Mouse (Mus musculus) forebrain, embryonic 13.5 days (tissue): Measurements from ENCODE around the gene Avil. TPM values are rescaled to one million over a fixed set of nuclear protein-coding genes. Genes with fewer than 3 reads are reported as not detected.

ENCODE experiments used
- ATAC-seq: fragments of 200-750 bp; cut with Nextera tagmentation; 2 replicates; pipeline ENCODE4 v1.8.0; 2017
- H3K27ac ChIP-seq: fragments of 300-500 bp; sonication (generic); 2 replicates; pipeline ENCODE4 v1.5.1; 2015; ENCODE audit warnings: inconsistent platforms, mild to moderate bottlenecking, moderate library complexity
- H3K27me3 ChIP-seq: fragments of 300-500 bp; sonication (generic); 2 replicates; pipeline ENCODE4 v1.6.1; 2015; ENCODE audit warnings: mild to moderate bottlenecking, inconsistent platforms
- H3K36me3 ChIP-seq: fragments of 300-500 bp; sonication (generic); 2 replicates; pipeline ENCODE4 v1.6.1; 2015; ENCODE audit warnings: mild to moderate bottlenecking, inconsistent platforms; ENCODE audit not compliant: poor library complexity, severe bottlenecking
- H3K4me1 ChIP-seq: fragments of 300-500 bp; sonication (generic); 2 replicates; pipeline ENCODE4 v1.6.1; 2015; ENCODE audit warnings: inconsistent platforms
- H3K4me2 ChIP-seq: fragments of 300-500 bp; sonication (generic); 2 replicates; pipeline ENCODE4 v1.6.1; 2015; ENCODE audit warnings: inconsistent platforms, mild to moderate bottlenecking, moderate library complexity
- H3K4me3 ChIP-seq: fragments of 300-500 bp; sonication (generic); 2 replicates; pipeline ENCODE4 v1.5.1; 2015; ENCODE audit warnings: mild to moderate bottlenecking, inconsistent platforms
- H3K9ac ChIP-seq: fragments of 300-500 bp; sonication (generic); 2 replicates; pipeline ENCODE4 v1.6.1; 2015; ENCODE audit warnings: mild to moderate bottlenecking, inconsistent platforms
- H3K9me3 ChIP-seq: fragments of 300-500 bp; sonication (generic); replicated peaks from 2 replicates; pipeline ENCODE4 v1.6.1; 2016; ENCODE audit warnings: inconsistent platforms
- WGBS: fragments of 180-500 bp; shearing (Covaris S2); methylation state at CpG from one replicate; pipeline ENCODE4 v1.1.7; 2015; 5-methylcytosine and 5-hydroxymethylcytosine counted together
- polyA plus RNA-seq: library from polyadenylated mRNA; unstranded; fragments of >200 nt; fragmentation: Nextera tagmentation; extraction: Ambion mirVana; gene quantifications from 2 replicates; pipeline ENCODE4 v1.2.1, GENCODE M21; 2015

Avil gene
- polyA plus RNA-seq, 1 experiment from 2014 or later = 0.19 TPM

DNA sequence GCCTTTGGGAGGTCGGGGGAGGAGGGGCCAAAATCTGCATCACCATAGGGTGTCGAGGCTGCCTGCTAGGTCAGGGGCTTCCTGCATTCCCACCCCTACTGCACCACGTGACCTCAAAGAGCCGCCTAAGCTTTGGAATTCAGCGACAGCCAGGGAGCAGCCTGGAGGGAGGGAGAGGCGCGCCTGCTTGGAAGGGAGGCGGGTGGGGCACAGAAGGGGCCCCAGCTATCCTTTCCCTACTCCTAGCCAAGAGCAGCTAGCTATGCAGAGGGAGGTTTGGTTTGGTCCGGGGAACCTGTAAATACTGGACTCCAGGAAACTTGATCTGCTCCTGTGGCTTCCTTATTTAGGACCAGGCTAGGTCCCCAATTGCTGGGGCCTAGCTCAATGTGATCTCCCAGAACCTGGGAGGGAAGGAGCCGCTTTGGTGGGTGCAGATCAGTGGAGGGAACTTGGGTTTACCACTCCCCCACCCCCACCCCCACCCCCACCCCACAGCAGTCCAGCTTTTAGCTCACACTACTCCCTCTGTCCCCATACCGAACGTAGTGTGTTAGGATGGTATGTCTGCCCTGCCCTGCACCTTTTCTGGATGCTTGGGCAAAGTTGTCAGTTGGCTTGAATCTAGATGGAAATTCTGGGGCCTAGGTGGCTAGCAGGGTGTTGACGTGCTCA is 28.3 kb upstream of the Avil start:
- H3K4me2 ChIP-seq = peak overlapping the region; percentile 46
- whole genome bisulfite sequencing = 9% methylated on average over 13 of the region's 13 CpGs
- no peaks in the 10 kb centered on the region for H3K36me3 ChIP-seq
- H3K4me1 ChIP-seq = peaks cover 20% of the 10 kb centered on the region
- H3K4me3 ChIP-seq = no peak overlapping the region
- peak; percentile 74 for ATAC-seq
- 0 out of 2 replicates have a peak overlapping the region, but pooled peaks have one; percentile 19 for H3K27ac ChIP-seq
- no peak overlapping the region; the same call in 1 of the 2 replicates for H3K9ac ChIP-seq
- no peaks in the 10 kb centered on the region for H3K9me3 ChIP-seq
- no peaks in the 10 kb centered on the region for H3K27me3 ChIP-seq

DNA sequence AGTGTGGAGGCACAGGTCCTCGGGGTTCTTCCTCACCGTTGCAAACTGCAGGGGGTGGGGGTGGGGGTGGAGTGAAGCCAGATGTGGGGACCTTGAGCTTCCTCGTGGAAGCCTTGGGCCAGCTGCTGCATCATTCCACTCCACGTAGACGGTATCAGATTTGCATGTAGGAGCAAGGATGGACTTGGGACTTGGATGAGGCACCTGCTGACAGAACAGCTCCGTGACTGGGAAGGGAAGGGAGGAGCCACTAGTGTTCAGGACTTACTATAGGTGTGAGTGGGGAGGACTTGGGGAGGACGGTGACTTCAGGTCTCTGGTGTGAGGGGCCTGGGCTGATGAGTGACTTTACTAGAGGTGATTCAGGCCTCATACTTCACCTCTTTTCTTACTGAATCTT is 27.5 kb upstream of the Avil start:
- WGBS = 32% methylated on average over 7 of the region's 7 CpGs
- no peaks in the 10 kb centered on the region for H3K27me3 ChIP-seq
- no peaks in the 10 kb centered on the region for H3K9me3 ChIP-seq
- H3K4me2 ChIP-seq = no peak overlapping the region
- ATAC-seq = no peak
- H3K4me1 ChIP-seq = peaks cover 26% of the 10 kb centered on the region
- H3K36me3 ChIP-seq = no peaks in the 10 kb centered on the region
- H3K9ac ChIP-seq = no peak overlapping the region
- no peak overlapping the region for H3K27ac ChIP-seq
- H3K4me3 ChIP-seq = no peak overlapping the region

DNA sequence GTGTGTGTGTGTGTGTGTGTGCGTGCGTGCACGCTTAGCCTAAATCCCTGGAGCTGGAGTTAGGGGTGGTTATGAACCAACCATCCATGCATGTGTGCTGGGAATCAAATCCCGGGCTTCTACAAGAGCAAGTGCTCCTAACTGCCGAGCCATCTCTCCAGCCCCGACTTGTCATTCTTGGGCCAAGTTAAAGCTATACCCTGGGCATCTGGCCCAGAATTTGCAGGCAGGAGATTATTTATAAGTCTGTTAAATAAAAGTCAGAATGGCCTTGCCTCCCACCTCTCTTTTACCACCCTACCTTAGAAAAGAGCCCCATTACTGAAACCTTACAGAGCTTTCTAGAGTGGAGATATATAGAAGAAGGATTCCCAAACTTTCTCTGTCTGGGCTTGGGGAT is 24.8 kb upstream of the Avil start:
- Histone ChIP-seq H3K9ac (no peak overlapping the region), H3K36me3 (no peaks in the 10 kb centered on the region)
- 86% methylated on average over 6 of the region's 6 CpGs for WGBS

DNA sequence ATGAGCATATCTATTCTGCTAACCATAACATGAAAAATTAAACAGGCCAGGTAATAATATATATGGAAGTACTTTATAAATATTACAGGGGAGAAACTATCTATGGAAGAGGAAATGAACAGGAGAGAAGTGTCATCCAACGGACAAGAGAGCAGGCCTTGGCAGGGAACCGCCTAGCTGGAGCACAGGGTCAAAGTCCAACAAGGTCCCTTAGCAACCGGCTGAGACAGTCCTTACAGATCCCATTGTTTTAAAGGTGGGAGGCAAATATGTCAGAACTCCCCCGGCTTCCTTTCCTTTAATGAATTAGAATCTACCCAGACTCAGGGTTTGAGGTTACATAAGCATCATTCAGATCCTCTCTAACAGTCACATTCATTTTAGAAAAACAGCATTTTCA is 23.4 kb upstream of the Avil start:
- H3K36me3 ChIP-seq = no peaks in the 10 kb centered on the region
- 42% methylated on average over 4 of the region's 4 CpGs for WGBS
- peaks cover 36% of the 10 kb centered on the region for H3K4me1 ChIP-seq
- no peak overlapping the region for H3K9ac ChIP-seq
- ATAC-seq = no peak
- no peak overlapping the region for H3K27ac ChIP-seq
- H3K4me3 ChIP-seq = no peak overlapping the region
- H3K27me3 ChIP-seq = no peaks in the 10 kb centered on the region
- H3K9me3 ChIP-seq = no peaks in the 10 kb centered on the region
- no peak overlapping the region for H3K4me2 ChIP-seq

More for the DNA sequence above, 24.8 kb upstream of the Avil start:
- H3K4me2 ChIP-seq = no peak overlapping the region
- no peak for ATAC-seq
- H3K27ac ChIP-seq = no peak overlapping the region
- no peaks in the 10 kb centered on the region for H3K9me3 ChIP-seq
- H3K4me1 ChIP-seq = peaks cover 34% of the 10 kb centered on the region
- no peak overlapping the region for H3K4me3 ChIP-seq
- no peaks in the 10 kb centered on the region for H3K27me3 ChIP-seq

DNA sequence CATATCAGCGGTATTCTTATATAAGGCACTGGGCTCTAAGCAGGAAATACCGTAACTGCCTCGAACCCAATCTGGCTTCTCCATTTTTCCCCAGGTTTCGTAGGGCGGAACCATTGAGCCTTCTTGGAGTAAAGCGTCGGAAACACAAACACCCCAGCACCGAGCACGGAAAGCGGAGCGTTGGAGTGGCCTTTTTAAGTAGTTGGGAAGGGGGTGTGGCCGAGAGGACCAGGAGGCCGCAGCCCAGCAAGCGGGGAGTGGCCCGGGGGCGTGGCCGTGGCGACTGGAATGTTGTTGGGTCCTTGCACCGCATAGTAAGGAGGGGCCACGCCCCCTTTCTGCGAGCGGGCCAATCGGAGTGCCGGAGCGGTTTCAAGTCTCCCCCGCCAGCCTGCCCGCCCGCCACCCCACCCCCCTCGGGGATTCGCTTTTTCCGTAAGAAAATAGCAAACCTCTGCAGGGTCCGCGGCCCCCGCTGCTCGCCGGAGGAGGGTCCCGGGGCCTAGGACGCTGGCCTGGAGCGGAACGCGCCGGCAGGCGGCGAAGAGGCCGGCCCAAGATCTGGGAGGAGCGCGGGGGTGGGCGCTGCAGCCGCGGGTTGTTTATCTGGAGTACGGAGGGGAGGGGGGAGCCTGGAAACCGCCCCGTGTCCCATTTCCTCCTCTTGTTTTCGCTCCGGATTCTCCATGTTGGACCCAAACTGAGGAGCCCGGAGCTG is 22.1 kb upstream of the Avil start, which contains the start of gene Ctdsp2:
Gene Ctdsp2 (plus strand): TSS at position 441 of the 718 bp plus-strand sequence.
- no peaks in the 10 kb centered on the region for H3K36me3 ChIP-seq
- peak; percentile 92 for ATAC-seq
- no peaks in the 10 kb centered on the region for H3K27me3 ChIP-seq
- peaks cover 41% of the 10 kb centered on the region for H3K4me1 ChIP-seq
- H3K9ac ChIP-seq = peak within 1 kb of the TSS; percentile 97
- WGBS = under 1% methylated on average over 48 of the region's 56 CpGs
- H3K4me2 ChIP-seq = peak within 1 kb of the TSS; percentile 94
- no peaks in the 10 kb centered on the region for H3K9me3 ChIP-seq
- H3K4me3 ChIP-seq = peak within 1 kb of the TSS; percentile 95
- H3K27ac ChIP-seq = peak within 1 kb of the TSS; percentile 100

DNA sequence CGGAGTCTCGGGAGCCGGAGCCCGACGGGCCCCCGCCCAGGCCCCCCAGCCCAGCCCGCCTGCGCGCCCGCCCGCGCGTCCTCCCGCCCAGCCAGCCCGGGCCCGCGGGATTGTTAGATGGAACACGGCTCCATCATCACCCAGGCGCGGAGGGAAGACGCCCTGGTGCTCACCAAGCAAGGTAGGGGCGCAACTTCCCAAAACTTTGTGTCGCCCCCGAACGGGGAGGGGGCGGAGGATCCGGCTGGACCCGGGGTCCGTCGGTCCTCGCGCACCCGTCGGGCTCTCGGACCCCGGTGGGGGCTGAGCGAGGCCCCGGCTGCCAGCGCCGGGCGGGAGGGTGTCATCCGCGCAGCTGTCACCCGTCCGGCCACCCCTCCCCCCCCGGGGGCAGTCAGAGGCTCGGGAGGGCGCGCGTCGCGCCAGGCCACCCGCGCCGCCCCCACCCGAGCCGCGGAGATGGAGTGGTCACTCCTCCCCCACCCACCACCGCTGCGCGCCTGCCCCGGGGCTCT is 21.3 kb upstream of the Avil start:
- Histone ChIP-seq H3K27me3 (no peaks in the 10 kb centered on the region), H3K36me3 (no peaks in the 10 kb centered on the region), H3K4me3 (peak overlapping the region; percentile 95), H3K9ac (peak overlapping the region; percentile 97), H3K27ac (peak overlapping the region; percentile 100), H3K4me2 (peak overlapping the region; percentile 94), H3K4me1 (peaks cover 48% of the 10 kb centered on the region), H3K9me3 (no peaks in the 10 kb centered on the region)
- 1% methylated on average over 32 of the region's 62 CpGs for WGBS
- no peak; the same call in 1 of the 2 replicates for ATAC-seq

DNA sequence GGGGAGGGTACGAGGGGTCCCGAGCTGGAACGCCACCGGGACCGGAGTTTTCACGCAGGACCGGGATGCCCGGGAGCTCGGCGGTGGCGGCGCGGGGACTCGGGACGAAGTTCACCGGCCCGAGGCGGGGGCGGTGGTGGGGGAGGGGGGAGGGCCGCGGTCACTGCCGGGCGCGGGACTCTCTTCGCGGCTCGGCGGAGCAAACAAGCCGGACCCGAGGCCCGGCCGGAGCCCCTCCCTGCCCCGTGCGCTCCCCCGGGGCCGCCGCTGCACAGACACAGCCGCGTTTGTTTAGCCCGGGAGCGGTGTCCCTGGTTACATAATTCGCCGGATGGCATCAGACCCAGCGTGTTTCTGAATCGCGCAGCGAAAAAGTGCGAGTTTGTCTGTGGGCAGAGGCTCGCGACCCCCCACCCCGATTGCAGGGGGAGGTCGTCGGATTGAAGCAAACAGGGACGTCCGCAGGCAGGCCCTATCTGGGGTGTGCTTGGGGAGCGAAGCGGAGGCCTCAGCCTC is 20.8 kb upstream of the Avil start:
- Histone ChIP-seq H3K4me1 (peaks cover 53% of the 10 kb centered on the region), H3K27ac (peak overlapping the region; percentile 100)
- 0% methylated on average over 42 of the region's 57 CpGs for WGBS

DNA sequence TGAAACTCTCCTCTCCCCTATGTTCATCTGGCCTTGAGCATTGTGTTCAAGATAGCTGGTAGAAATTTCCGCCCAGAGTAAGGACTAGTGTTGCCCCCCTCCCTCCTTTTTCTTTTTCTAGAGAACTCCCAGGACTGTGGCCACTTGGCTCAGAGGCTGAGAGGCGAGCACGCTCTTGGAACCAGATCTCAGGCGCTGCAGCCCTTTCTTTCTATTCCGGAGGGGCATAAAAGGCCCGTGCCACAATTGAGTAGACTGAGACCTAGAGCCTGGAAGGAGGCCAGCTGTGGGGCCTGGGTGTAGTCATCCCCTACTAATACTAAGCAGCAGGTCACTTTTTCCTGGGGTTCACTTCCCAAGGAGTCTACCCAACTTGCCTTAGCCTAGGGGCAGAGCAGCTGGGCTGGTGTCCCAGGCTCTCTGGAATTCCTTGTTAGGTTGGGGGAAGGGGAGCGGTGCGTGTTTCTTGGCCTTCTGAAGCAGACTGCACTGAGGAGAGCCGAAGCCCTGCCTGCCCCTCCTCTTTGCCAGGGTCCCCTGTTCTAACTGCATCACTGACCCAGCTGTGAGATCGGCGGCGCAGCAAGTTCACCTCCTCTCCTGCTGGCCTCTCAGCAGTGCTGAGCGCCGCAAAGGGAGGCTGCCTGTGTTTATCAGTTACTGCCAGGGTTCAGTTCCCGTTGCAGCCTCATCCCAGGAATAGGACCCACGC is 20.1 kb upstream of the Avil start:
- ATAC-seq = peak; percentile 42
- H3K4me1 ChIP-seq = peaks cover 60% of the 10 kb centered on the region
- peak overlapping the region; percentile 95 for H3K4me3 ChIP-seq
- H3K9me3 ChIP-seq = no peaks in the 10 kb centered on the region
- no peaks in the 10 kb centered on the region for H3K27me3 ChIP-seq
- WGBS = 1% methylated on average over 16 of the region's 16 CpGs
- peak overlapping the region; percentile 94 for H3K4me2 ChIP-seq
- H3K9ac ChIP-seq = peak overlapping the region; percentile 97
- H3K36me3 ChIP-seq = no peaks in the 10 kb centered on the region
- H3K27ac ChIP-seq = peak overlapping the region; percentile 100

More for the DNA sequence above, 20.8 kb upstream of the Avil start:
- Histone ChIP-seq H3K4me3 (peak overlapping the region; percentile 95), H3K9ac (peak overlapping the region; percentile 97), H3K36me3 (no peaks in the 10 kb centered on the region), H3K27me3 (no peaks in the 10 kb centered on the region), H3K9me3 (no peaks in the 10 kb centered on the region), H3K4me2 (peak overlapping the region; percentile 94)
- ATAC-seq = no peak

DNA sequence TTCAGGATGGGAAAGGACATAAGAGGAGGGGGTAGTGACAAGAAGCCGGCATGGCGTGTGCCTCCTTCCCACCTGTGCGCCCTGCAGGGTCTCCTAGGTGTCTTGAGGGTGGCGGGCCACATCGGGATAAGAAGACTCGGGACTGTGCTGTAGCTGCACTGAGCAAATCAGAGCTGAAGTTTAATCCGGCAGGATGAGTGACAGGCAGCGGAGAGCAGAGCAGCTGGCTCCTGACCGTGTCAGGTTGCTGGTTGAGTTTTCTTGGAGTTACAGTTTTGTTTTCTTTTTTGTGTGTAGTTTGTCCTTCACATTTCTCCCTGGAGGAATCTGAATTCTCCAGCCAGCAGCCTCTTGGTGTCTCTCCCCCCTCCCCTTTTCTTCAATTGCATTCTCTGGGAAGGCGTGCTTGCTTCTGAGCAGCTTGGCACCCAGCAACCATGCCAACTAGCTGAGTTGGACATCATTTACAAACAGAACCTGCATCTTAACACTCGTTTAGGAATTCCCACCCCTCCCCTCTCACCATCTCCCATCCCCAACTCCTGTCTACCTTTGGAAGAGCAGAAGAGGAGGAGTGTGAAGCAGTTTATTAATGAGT is 19.5 kb upstream of the Avil start:
- Histone ChIP-seq H3K9me3 (no peaks in the 10 kb centered on the region), H3K9ac (peak overlapping the region; percentile 97), H3K4me1 (peaks cover 66% of the 10 kb centered on the region), H3K4me3 (peak overlapping the region; percentile 95), H3K27ac (peak overlapping the region; percentile 100), H3K4me2 (peak overlapping the region; percentile 94), H3K36me3 (no peaks in the 10 kb centered on the region), H3K27me3 (no peaks in the 10 kb centered on the region)
- WGBS = 4% methylated on average over 11 of the region's 11 CpGs
- no peak for ATAC-seq

DNA sequence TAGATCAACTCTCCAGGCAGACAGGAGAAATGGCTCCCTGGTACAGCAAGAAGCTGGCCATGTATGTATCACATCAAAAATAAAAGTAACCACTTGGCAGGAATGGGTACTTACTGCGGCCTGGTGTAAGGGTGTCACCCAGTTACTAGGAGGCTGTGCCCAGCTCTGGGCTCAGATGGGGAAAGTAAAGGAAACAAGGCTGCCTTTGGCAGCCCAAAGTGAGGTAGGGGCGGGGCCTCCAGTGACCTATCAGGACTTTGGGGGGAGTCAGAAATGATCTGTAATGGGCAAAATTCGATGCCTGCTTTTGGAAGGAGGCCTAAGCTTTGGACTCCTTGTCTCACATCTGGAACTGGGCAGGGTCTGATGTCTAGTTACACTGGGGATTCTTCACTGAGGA is 18.8 kb upstream of the Avil start:
- H3K27me3 ChIP-seq = no peaks in the 10 kb centered on the region
- ATAC-seq = no peak
- peak overlapping the region; percentile 97 for H3K9ac ChIP-seq
- peak overlapping the region; percentile 94 for H3K4me2 ChIP-seq
- peaks cover 73% of the 10 kb centered on the region for H3K4me1 ChIP-seq
- H3K4me3 ChIP-seq = peak overlapping the region; percentile 95
- H3K9me3 ChIP-seq = no peaks in the 10 kb centered on the region
- H3K27ac ChIP-seq = no peak overlapping the region; the same call in 1 of the 2 replicates
- H3K36me3 ChIP-seq = no peaks in the 10 kb centered on the region
- WGBS = 62% methylated on average over 3 of the region's 3 CpGs

DNA sequence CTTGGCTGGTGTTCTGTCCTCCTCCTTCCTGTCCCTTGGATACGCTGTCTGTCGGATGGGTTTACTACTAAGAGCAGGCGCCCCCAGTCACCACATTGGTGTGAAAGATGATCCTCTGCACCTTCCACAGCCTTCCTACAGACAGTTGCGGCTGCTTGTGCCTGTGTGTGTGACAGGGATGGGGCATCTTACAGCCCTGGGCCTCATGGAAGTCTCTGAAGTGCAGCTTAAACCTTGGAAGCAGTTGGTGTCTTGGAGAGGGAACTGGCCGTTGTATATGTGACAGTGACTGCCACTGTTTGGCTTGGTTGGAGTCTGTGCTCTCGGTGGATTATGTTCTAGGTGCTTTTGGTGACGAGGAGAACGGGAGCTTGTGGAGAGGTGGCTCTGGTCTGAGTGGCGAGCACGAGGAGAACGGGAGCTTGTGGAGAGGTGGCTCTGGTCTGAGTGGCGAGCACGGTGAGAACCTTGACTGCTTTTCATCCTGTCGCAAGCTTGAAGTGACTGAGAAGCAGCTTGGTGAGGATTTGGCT is 17.2 kb upstream of the Avil start:
- WGBS = 65% methylated on average over 14 of the region's 14 CpGs
- Histone ChIP-seq H3K4me3 (no peak overlapping the region), H3K4me1 (peaks cover 81% of the 10 kb centered on the region), H3K36me3 (no peaks in the 10 kb centered on the region), H3K9me3 (no peaks in the 10 kb centered on the region), H3K9ac (peak overlapping the region; percentile 97; the same call in 1 of the 2 replicates), H3K27me3 (no peaks in the 10 kb centered on the region), H3K4me2 (peak overlapping the region; percentile 33), H3K27ac (peak overlapping the region; percentile 73)
- ATAC-seq = no peak
